Mouse (Mus musculus) liver, embryonic 14 days (tissue): ENCODE results near the gene Aurkaip1. TPM values are rescaled to one million over a fixed set of nuclear protein-coding genes. Genes with fewer than 3 reads are reported as not detected.

Experiments
- polyA plus RNA-seq: library from polyadenylated mRNA; depleted of rRNA; stranded (reverse); fragments of >200 nt; gene quantifications from 2 replicates; pipeline ENCODE4 v1.2.3, GENCODE M21; 2012; rRNA removed

The Aurkaip1 gene
- polyA plus RNA-seq: 76.4 and 80.4 TPM in 2 replicates

GRCm38 (mm10) chr4:155831205-155831766 is at the start of gene Aurkaip1:
Gene Aurkaip1 (plus strand): TSS chr4:155831272.

GRCm38 (mm10) chr4:155785819-155786218 is 45.3 kb upstream of the Aurkaip1 start, which contains the start of gene Tmem88b:
Gene Tmem88b (minus strand): TSS chr4:155785874.

DNA sequence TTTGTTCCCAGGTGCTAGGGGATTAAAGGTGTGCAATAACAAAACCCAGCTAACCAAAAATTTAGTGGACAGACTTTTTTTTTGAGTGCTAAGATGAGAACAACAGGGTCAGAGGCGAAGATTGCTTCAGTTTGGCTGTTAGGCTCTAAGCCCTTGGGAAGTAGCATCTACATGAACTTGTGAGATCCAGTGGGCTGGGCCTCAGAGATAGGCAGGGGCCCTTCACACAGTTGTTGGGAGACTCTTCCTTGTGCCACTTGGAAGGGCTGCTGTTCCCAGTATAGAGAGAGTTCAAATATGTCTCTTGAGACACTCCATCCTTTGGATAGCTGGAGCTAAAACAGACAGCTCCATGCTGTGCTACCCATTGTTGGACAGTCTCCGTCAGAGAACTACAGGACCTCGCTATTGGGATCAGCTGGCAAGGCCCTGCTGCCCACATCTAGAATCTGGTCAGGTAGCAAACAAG is 41.0 kb upstream of the Aurkaip1 start, which contains the start of gene Ankrd65:
Gene Ankrd65 (plus strand): TSS at position 419 of the 469 bp plus-strand sequence.

GRCm38 (mm10) chr4:155802741-155803339 is 28.2 kb upstream of the Aurkaip1 start, which contains the start of gene Mrpl20:
Gene Mrpl20 (plus strand): TSS chr4:155802878.

GRCm38 (mm10) chr4:155811929-155812664 is 19.0 kb upstream of the Aurkaip1 start, which contains the start of gene Ccnl2:
Gene Ccnl2 (plus strand): TSS chr4:155812489.

GRCm38 (mm10) chr4:155839483-155839910 is 8.4 kb downstream of the Aurkaip1 start, which contains the start of gene Mxra8:
Gene Mxra8 (plus strand): TSS chr4:155839680.

GRCm38 (mm10) chr4:155846871-155847578 is 16.0 kb downstream of the Aurkaip1 start, which contains the start of gene Dvl1:
Gene Dvl1 (plus strand): TSS chr4:155847402.

GRCm38 (mm10) chr4:155863001-155863400 is 31.9 kb downstream of the Aurkaip1 start, which contains the start of gene Tas1r3:
Gene Tas1r3 (minus strand): TSS chr4:155863362.

DNA sequence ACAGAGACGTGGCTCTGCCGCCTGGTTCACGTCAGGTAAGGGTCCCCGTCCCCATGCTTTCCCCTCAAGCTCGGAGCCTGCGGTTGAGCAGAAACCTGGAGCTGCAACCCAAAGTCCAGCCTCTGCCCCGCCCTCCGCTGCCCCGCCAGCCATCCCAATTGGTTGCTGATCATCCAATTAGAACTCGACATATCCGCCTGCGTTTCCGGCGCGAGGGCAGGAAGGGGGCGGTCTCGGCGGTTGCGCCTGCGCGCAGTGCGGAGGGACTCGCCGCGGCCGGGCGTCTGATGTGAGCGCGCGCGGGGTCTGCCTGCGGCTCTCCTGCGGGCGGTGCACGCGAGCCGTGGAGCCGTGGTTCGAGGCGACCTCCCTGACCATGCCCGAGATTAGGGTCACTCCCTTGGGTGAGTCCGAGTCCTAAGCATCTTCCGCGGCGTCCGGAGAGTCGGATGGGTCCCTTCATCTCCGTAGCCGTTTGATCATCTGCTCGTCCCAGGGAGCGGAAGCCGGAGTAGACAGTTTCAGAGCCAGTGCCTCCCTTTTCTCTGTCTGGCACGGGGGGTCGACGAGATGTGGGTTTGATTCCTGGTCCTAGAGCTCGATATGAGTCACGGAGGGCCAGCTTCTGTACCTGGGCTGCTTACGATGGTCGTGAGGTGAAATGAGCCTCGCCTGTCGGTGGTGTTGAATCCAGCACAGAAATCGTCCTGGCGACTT is 38.4 kb downstream of the Aurkaip1 start, which contains the start of the genes Cptp and Ints11:
Gene Cptp (minus strand): TSS at position 124 of the 717 bp plus-strand sequence.
Gene Ints11 (plus strand): TSS at position 230 of the 717 bp plus-strand sequence.

Other genes with a start within 250 kb of the Aurkaip1 start
- gene Slc35e2, start 229.9 kb upstream of the Aurkaip1 start, polyA plus RNA-seq: 3.9 and 5.0 TPM in 2 replicates
- gene Cdk11b, start 206.4 kb upstream of the Aurkaip1 start, polyA plus RNA-seq: 19.8 and 24.5 TPM in 2 replicates
- gene Gm10563, start 185.9 kb upstream of the Aurkaip1 start, polyA plus RNA-seq: not detected in 2 replicates
- gene Mmp23, start 177.9 kb upstream of the Aurkaip1 start, polyA plus RNA-seq: 4.6 TPM in 2 replicates
- 4.1 and 4.6 TPM in 2 replicates for gene Mib2, start 162.1 kb upstream of the Aurkaip1 start, polyA plus RNA-seq
- gene Fndc10, start 136.9 kb upstream of the Aurkaip1 start, polyA plus RNA-seq: 0.39 and 0.52 TPM in 2 replicates
- gene Ssu72, start 126.5 kb upstream of the Aurkaip1 start, polyA plus RNA-seq: 35.5 and 42.0 TPM in 2 replicates
- gene Tmem240, start 96.5 kb upstream of the Aurkaip1 start, polyA plus RNA-seq: 0.09 and 0.20 TPM in 2 replicates
- 37.8 and 42.2 TPM in 2 replicates for gene Atad3a, start 70.2 kb upstream of the Aurkaip1 start, polyA plus RNA-seq
- gene Vwa1, start 56.6 kb upstream of the Aurkaip1 start, polyA plus RNA-seq: 0.12 and 0.18 TPM in 2 replicates
- 0.29 TPM in 2 replicates for gene Tmem88b, start 45.4 kb upstream of the Aurkaip1 start, polyA plus RNA-seq
- gene Ankrd65, start 40.8 kb upstream of the Aurkaip1 start, polyA plus RNA-seq: 0.02 TPM in 1 of 2 replicates, not detected in the other
- 68.5 and 74.1 TPM in 2 replicates for gene Mrpl20, start 28.4 kb upstream of the Aurkaip1 start, polyA plus RNA-seq
- gene Ccnl2, start 18.8 kb upstream of the Aurkaip1 start, polyA plus RNA-seq: 66.5 and 75.1 TPM in 2 replicates
- gene Mxra8, start 8.4 kb downstream of the Aurkaip1 start, polyA plus RNA-seq: 5.0 and 5.9 TPM in 2 replicates
- gene Dvl1, start 16.1 kb downstream of the Aurkaip1 start, polyA plus RNA-seq: 18.2 and 20.1 TPM in 2 replicates
- gene Tas1r3, start 32.1 kb downstream of the Aurkaip1 start, polyA plus RNA-seq: 0.06 and 0.08 TPM in 2 replicates
- gene Cptp, start 38.2 kb downstream of the Aurkaip1 start, polyA plus RNA-seq: 4.5 and 5.1 TPM in 2 replicates
- 19.9 and 22.3 TPM in 2 replicates for gene Ints11, start 38.3 kb downstream of the Aurkaip1 start, polyA plus RNA-seq
- gene Pusl1, start 60.5 kb downstream of the Aurkaip1 start, polyA plus RNA-seq: 14.5 and 17.2 TPM in 2 replicates
- gene Acap3, start 60.5 kb downstream of the Aurkaip1 start, polyA plus RNA-seq: 6.8 and 9.2 TPM in 2 replicates
- gene Ube2j2, start 112.6 kb downstream of the Aurkaip1 start, polyA plus RNA-seq: 34.7 and 36.6 TPM in 2 replicates
- 32.6 and 35.9 TPM in 2 replicates for gene C1qtnf12, start 131.0 kb downstream of the Aurkaip1 start, polyA plus RNA-seq
- 2.1 and 2.8 TPM in 2 replicates for gene B3galt6, start 161.4 kb downstream of the Aurkaip1 start, polyA plus RNA-seq
- 30.4 and 33.1 TPM in 2 replicates for gene Sdf4, start 161.6 kb downstream of the Aurkaip1 start, polyA plus RNA-seq
- 0.85 and 1.0 TPM in 2 replicates for gene Tnfrsf4, start 182.6 kb downstream of the Aurkaip1 start, polyA plus RNA-seq
- gene Tnfrsf18, start 194.9 kb downstream of the Aurkaip1 start, polyA plus RNA-seq: 0.15 and 0.24 TPM in 2 replicates
- gene Ttll10, start 228.1 kb downstream of the Aurkaip1 start, polyA plus RNA-seq: 0.43 and 0.44 TPM in 2 replicates